Mouse (Mus musculus): ENCODE measurements around the gene Olfr209.

GRCm38 (mm10) chr16:59409800-59410199, 46.0 kb upstream of the Olfr209 start:
- TF ChIP-seq POLR2A (IDR thresholded peaks at IDR 0.05; ENCODE audit: control insufficient read depth, extremely low read depth, insufficient read depth, low read length, poor library complexity) (no peak), CTCF (IDR thresholded peaks at IDR 0.05; ENCODE audit: borderline replicate concordance, control insufficient read depth, extremely low read depth, insufficient read depth, low read length, poor library complexity) (no peak)

All from thymus, adult 2 months (tissue).